Comparison of ENCODE assay signal across 8 mouse cellular contexts in genomic region chr5:12383960-12384285, GRCm38 (mm10). TPM values are rescaled to one million over a fixed set of nuclear protein-coding genes. Genes with fewer than 3 reads are reported as not detected.
A peak's percentile ranks its signal among the peaks of the same experiment; 100 is the strongest.
DNase-seq lines count a peak whose midpoint lies in the region; ATAC-seq lines count a peak whose summit lies in the region.

No protein-coding gene starts in this region.

- peak overlapping the region; percentile 68 for H3K9ac ChIP-seq in kidney, embryonic 14.5 days (ENCODE audit: low read depth, low read length)
- H3K9ac ChIP-seq in embryonic facial prominence, embryonic 12.5 days: peak overlapping the region; percentile 58
- H3K9ac ChIP-seq in hindbrain, embryonic 14.5 days: peak overlapping the region; percentile 56
- peak overlapping the region; percentile 38 for H3K9ac ChIP-seq in midbrain, embryonic 14.5 days (replicated peaks; ENCODE audit: low read length)

- WGBS in kidney, embryonic 14.5 days: 1% methylated on average over 10 of the region's 10 CpGs
- WGBS in embryonic facial prominence, embryonic 12.5 days: under 1% methylated on average over 10 of the region's 10 CpGs
- under 1% methylated on average over 10 of the region's 10 CpGs for WGBS in hindbrain, embryonic 14.5 days
- WGBS in midbrain, embryonic 14.5 days: under 1% methylated on average over 10 of the region's 10 CpGs

- H3K27me3 ChIP-seq in kidney, embryonic 14.5 days (ENCODE audit: control insufficient read depth, insufficient read depth, low read length): no peaks in the 10 kb centered on the region
- H3K27me3 ChIP-seq in embryonic facial prominence, embryonic 12.5 days: peaks cover 18% of the 10 kb centered on the region
- H3K27me3 ChIP-seq in hindbrain, embryonic 14.5 days (ENCODE audit: control insufficient read depth, insufficient read depth, low read length): peaks cover 23% of the 10 kb centered on the region
- H3K27me3 ChIP-seq in midbrain, embryonic 14.5 days (ENCODE audit: control insufficient read depth, insufficient read depth, low read length): peaks cover 15% of the 10 kb centered on the region; the same call in 1 of the 2 replicates

- H3K4me1 ChIP-seq in kidney, embryonic 14.5 days (ENCODE audit: control insufficient read depth, insufficient read depth, low read length): no peaks in the 10 kb centered on the region; the same call in 1 of the 2 replicates
- no peaks in the 10 kb centered on the region for H3K4me1 ChIP-seq in embryonic facial prominence, embryonic 12.5 days
- H3K4me1 ChIP-seq in hindbrain, embryonic 14.5 days (replicated peaks; ENCODE audit: control insufficient read depth, insufficient read depth, low read length): no peaks in the 10 kb centered on the region
- no peaks in the 10 kb centered on the region for H3K4me1 ChIP-seq in midbrain, embryonic 14.5 days (ENCODE audit: control insufficient read depth, insufficient read depth, low read length)

- H3K4me2 ChIP-seq in kidney, embryonic 14.5 days (replicated peaks; ENCODE audit: low read depth, low read length): peak overlapping the region; percentile 85
- H3K4me2 ChIP-seq in embryonic facial prominence, embryonic 12.5 days (replicated peaks): peak overlapping the region; percentile 89
- H3K4me2 ChIP-seq in hindbrain, embryonic 14.5 days (replicated peaks): peak overlapping the region; percentile 96
- H3K4me2 ChIP-seq in midbrain, embryonic 14.5 days (ENCODE audit: low read length): peak overlapping the region; percentile 76

- 0 out of 2 replicates have a peak, but pooled peaks have one; percentile 17 for ATAC-seq in kidney, embryonic 14.5 days (ENCODE audit: low FRiP score, low TSS enrichment)
- ATAC-seq in embryonic facial prominence, embryonic 12.5 days (ENCODE audit: insufficient number of reproducible peaks, insufficient read depth, low FRiP score, low TSS enrichment): no peak
- ATAC-seq in hindbrain, embryonic 14.5 days (ENCODE audit: low FRiP score): no peak
- no peak for ATAC-seq in midbrain, embryonic 14.5 days (ENCODE audit: low FRiP score, low TSS enrichment)

- peak overlapping the region; percentile 71 for H3K4me3 ChIP-seq in kidney, embryonic 14.5 days (ENCODE audit: low read length)
- H3K4me3 ChIP-seq in embryonic facial prominence, embryonic 12.5 days: peak overlapping the region; percentile 58
- H3K4me3 ChIP-seq in hindbrain, embryonic 14.5 days (replicated peaks; ENCODE audit: low read length): peak overlapping the region; percentile 54
- peak overlapping the region; percentile 45 for H3K4me3 ChIP-seq in midbrain, embryonic 14.5 days (replicated peaks; ENCODE audit: low read depth, low read length)

- H3K36me3 ChIP-seq in kidney, embryonic 14.5 days (ENCODE audit: control insufficient read depth, insufficient read depth, low read length): no peaks in the 10 kb centered on the region
- H3K36me3 ChIP-seq in embryonic facial prominence, embryonic 12.5 days: no peaks in the 10 kb centered on the region
- no peaks in the 10 kb centered on the region for H3K36me3 ChIP-seq in hindbrain, embryonic 14.5 days (replicated peaks; ENCODE audit: control insufficient read depth, insufficient read depth)
- no peaks in the 10 kb centered on the region for H3K36me3 ChIP-seq in midbrain, embryonic 14.5 days (ENCODE audit: control insufficient read depth, insufficient read depth, low read length)

- no peak for DNase-seq in kidney, adult 18-20 months
- DNase-seq in hindbrain, embryonic 14.5 days (ENCODE audit: low spot score): no peak
- DNase-seq in midbrain, embryonic 14.5 days: no peak
- DNase-seq in ovary, postnatal 14 days (ENCODE audit: low spot score): no peak
- DNase-seq in right cerebral cortex, postnatal 25 days: no peak
- DNase-seq in Muller cell, postnatal 12 days (ENCODE audit: inconsistent ontology term): no peak

- H3K9me3 ChIP-seq in kidney, embryonic 14.5 days (ENCODE audit: control insufficient read depth, low read length): no peaks in the 10 kb centered on the region
- no peaks in the 10 kb centered on the region for H3K9me3 ChIP-seq in embryonic facial prominence, embryonic 12.5 days
- no peaks in the 10 kb centered on the region for H3K9me3 ChIP-seq in hindbrain, embryonic 14.5 days (ENCODE audit: control insufficient read depth, low read length)
- no peaks in the 10 kb centered on the region for H3K9me3 ChIP-seq in midbrain, embryonic 14.5 days (ENCODE audit: control insufficient read depth, low read length)

- H3K27ac ChIP-seq in kidney, embryonic 14.5 days (ENCODE audit: low read depth, low read length): peak overlapping the region; percentile 2; the same call in 1 of the 2 replicates
- H3K27ac ChIP-seq in embryonic facial prominence, embryonic 12.5 days: no peak overlapping the region
- H3K27ac ChIP-seq in hindbrain, embryonic 14.5 days: no peak overlapping the region
- no peak overlapping the region for H3K27ac ChIP-seq in midbrain, embryonic 14.5 days (replicated peaks; ENCODE audit: low read depth, low read length)

RNA-seq across cellular contexts. Expression of gene Sema3d, which starts 0.7 kb away (rescaled TPM):
- 19.9 and 29.7 TPM in 2 replicates for polyA plus RNA-seq in kidney, embryonic 14.5 days (2014; fragmentation: Nextera tagmentation; extraction: Ambion mirVana)
- 14.7 and 16.0 TPM in 2 replicates for polyA plus RNA-seq in embryonic facial prominence, embryonic 12.5 days (2016; fragmentation: Nextera tagmentation; extraction: Ambion mirVana)
- 2.0 and 2.6 TPM in 2 replicates for polyA plus RNA-seq in hindbrain, embryonic 14.5 days (2014; fragmentation: Nextera tagmentation; extraction: Ambion mirVana)
- 0.89 and 1.7 TPM in 2 replicates for polyA plus RNA-seq in midbrain, embryonic 14.5 days (2014; fragmentation: Nextera tagmentation; extraction: Ambion mirVana)
